Mouse (Mus musculus): ENCODE measurements around the gene Pgm1.

GRCm38 (mm10) chr4:99955396-99955795, 26.2 kb downstream of the Pgm1 start:
- TF ChIP-seq MAX (IDR thresholded peaks at IDR 0.05; ENCODE audit: low read length) (no peak), POLR2A (IDR thresholded peaks at IDR 0.05; ENCODE audit: control insufficient read depth in 1 of 2, insufficient read depth in 1 of 2, low read depth in 1 of 2, low read length in 2 of 2, poor library complexity in 1 of 2) (no peak), CTCF (IDR thresholded peaks at IDR 0.05 in 2 of 3, conservative IDR thresholded peaks at IDR 0.05 in 1 of 3; ENCODE audit: control insufficient read depth in 1 of 3, insufficient read depth in 1 of 3, low read depth in 2 of 3, low read length in 3 of 3, poor library complexity in 1 of 3, severe bottlenecking in 1 of 3) (no peak), MYC (IDR thresholded peaks at IDR 0.05; ENCODE audit: low read depth, low read length) (no peak)
